Mouse (Mus musculus) kidney, adult 2 months (tissue): ENCODE data around the gene Sesn2.

Source experiments
- CTCF ChIP-seq: fragments of 200-500 bp; conservative IDR thresholded peaks from 2 replicates; pipeline ENCODE4 v1.5.1; 2011; ENCODE audit warnings: low read depth, mild to moderate bottlenecking, control low read depth, low read length, moderate library complexity, mixed read lengths; ENCODE audit not compliant: insufficient read depth, insufficient read length
- POLR2A ChIP-seq: fragments of 200-500 bp; IDR thresholded peaks from one replicate; pipeline ENCODE4 v1.6.1; 2011; ENCODE audit warnings: low read depth, low read length, control low read depth

DNA sequence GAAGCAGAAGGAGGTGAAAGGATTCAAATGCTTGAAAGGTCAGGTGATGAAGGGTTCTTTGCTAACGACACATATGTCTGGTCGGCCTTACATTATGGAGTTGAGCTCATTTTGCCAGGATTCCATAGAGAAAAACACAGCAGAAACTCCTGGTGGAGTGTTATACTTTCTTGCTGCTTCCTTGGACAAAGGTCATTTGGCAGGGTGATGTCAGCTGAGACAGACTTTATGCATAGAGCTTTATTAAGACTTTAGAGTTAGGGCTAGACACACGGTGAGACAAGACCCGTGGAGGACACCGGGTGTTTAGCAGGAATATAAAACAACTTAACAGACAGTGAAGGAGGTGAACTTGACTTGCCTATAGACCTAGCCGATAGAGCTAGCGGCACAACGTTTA is 32.5 kb downstream of the Sesn2 start:
- TF ChIP-seq POLR2A (no peak), CTCF (no peak)
